11 mouse cellular contexts compared by ENCODE assay signal in the genomic region with DNA sequence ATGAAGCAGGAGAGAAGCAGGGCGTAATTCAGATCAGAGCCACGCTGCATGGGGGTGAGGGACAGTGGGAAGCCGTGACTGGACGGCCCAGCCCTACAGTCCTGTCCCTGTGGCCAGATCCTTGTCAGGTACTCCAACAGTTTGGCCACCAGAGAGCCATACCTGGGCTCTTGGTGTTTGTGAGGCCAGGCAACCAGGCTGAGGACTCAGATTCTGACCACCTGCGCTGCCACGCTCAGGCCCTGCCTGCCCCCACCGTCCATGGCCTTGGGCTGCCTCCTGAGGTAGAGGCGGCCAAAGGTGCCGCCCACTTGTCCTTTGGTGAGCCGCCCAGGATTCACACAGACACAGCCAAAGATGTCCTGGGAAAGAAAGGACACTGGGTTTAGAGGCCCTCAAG. TPM values are rescaled to one million over a fixed set of nuclear protein-coding genes. Genes with fewer than 3 reads are reported as not detected.
A peak's percentile ranks its signal among the peaks of the same experiment; 100 is the strongest.
DNase-seq lines count a peak whose midpoint lies in the region; ATAC-seq lines count a peak whose summit lies in the region.
"Had no signal": no experiment of that assay in that cellular context is flagged by ENCODE, and none has a peak within 500 bp of the region (broad histone marks: within the 10 kb centered on the region; RNA-seq: fewer than 3 reads in every experiment).

No protein-coding gene starts in this region.

- ATAC-seq in embryonic facial prominence, embryonic 12.5 days (ENCODE audit: insufficient number of reproducible peaks, insufficient read depth, low FRiP score, low TSS enrichment), result no peak
- ATAC-seq in kidney, embryonic 14.5 days (ENCODE audit: low FRiP score, low TSS enrichment), result no peak
- no peak for ATAC-seq in heart, embryonic 16.5 days (replicated peaks; ENCODE audit: extremely low read depth, insufficient read depth, low FRiP score)
- ATAC-seq: activated CD4-positive, CD25-positive, alpha-beta regulatory T cell, adult 4 months had no signal

- H3K4me3 ChIP-seq in embryonic facial prominence, embryonic 12.5 days, result no peak overlapping the region
- H3K4me3 ChIP-seq in embryonic facial prominence, embryonic 10.5 days, result no peak overlapping the region
- H3K4me3 ChIP-seq in kidney, embryonic 14.5 days (ENCODE audit: low read length), result no peak overlapping the region
- H3K4me3 ChIP-seq in heart, embryonic 16.5 days (ENCODE audit: low read length), result no peak overlapping the region
- H3K4me3 ChIP-seq: layer of hippocampus, adult 2 months; neural tube, embryonic 12.5 days had no signal

- H3K27me3 ChIP-seq in embryonic facial prominence, embryonic 12.5 days, result no peaks in the 10 kb centered on the region
- H3K27me3 ChIP-seq in embryonic facial prominence, embryonic 10.5 days (replicated peaks; ENCODE audit: low read depth, poor library complexity, severe bottlenecking), result no peaks in the 10 kb centered on the region
- H3K27me3 ChIP-seq in kidney, embryonic 14.5 days (ENCODE audit: control insufficient read depth, insufficient read depth, low read length), result no peaks in the 10 kb centered on the region
- no peaks in the 10 kb centered on the region for H3K27me3 ChIP-seq in heart, embryonic 16.5 days (ENCODE audit: control insufficient read depth, insufficient read depth, low read length)
- H3K27me3 ChIP-seq: neural tube, embryonic 12.5 days had no signal

- peak overlapping the region; percentile 51; the same call in 1 of the 2 replicates for H3K27ac ChIP-seq in embryonic facial prominence, embryonic 12.5 days
- no peak overlapping the region for H3K27ac ChIP-seq in embryonic facial prominence, embryonic 10.5 days (replicated peaks)
- H3K27ac ChIP-seq in kidney, embryonic 14.5 days (ENCODE audit: low read depth, low read length), result peak overlapping the region; percentile 10; the same call in 1 of the 2 replicates
- H3K27ac ChIP-seq in heart, embryonic 16.5 days (ENCODE audit: low read length), result peak overlapping the region; percentile 59
- H3K27ac ChIP-seq: neural tube, embryonic 12.5 days had no signal

- no peak overlapping the region for H3K4me2 ChIP-seq in embryonic facial prominence, embryonic 12.5 days (replicated peaks)
- no peak overlapping the region for H3K4me2 ChIP-seq in kidney, embryonic 14.5 days (replicated peaks; ENCODE audit: low read depth, low read length)
- no peak overlapping the region for H3K4me2 ChIP-seq in heart, embryonic 16.5 days (ENCODE audit: low read depth, low read length)
- H3K4me2 ChIP-seq: neural tube, embryonic 12.5 days had no signal

- DNase-seq in embryonic facial prominence, embryonic 10.5 days (ENCODE audit: low spot score), result no peak
- no peak for DNase-seq in kidney, postnatal 36 days
- DNase-seq in adrenal gland, postnatal 10 days, result peak; percentile 65
- no peak for DNase-seq in embryo, embryonic 9.5 days (ENCODE audit: extremely low spot score)
- no peak for DNase-seq in left cerebral cortex, adult 8-10 months (ENCODE audit: low spot score in 2 of 2)

- H3K9me3 ChIP-seq in embryonic facial prominence, embryonic 12.5 days, result no peaks in the 10 kb centered on the region
- no peaks in the 10 kb centered on the region for H3K9me3 ChIP-seq in embryonic facial prominence, embryonic 10.5 days
- no peaks in the 10 kb centered on the region for H3K9me3 ChIP-seq in kidney, embryonic 14.5 days (ENCODE audit: control insufficient read depth, low read length)
- H3K9me3 ChIP-seq in heart, embryonic 16.5 days (replicated peaks; ENCODE audit: control insufficient read depth, low read length), result no peaks in the 10 kb centered on the region
- H3K9me3 ChIP-seq: neural tube, embryonic 12.5 days had no signal

- 91% methylated on average over 10 of the region's 10 CpGs for WGBS in embryonic facial prominence, embryonic 12.5 days
- 92% methylated on average over 10 of the region's 10 CpGs for WGBS in embryonic facial prominence, embryonic 10.5 days
- WGBS in kidney, embryonic 14.5 days, result 88% methylated on average over 10 of the region's 10 CpGs
- WGBS in heart, embryonic 16.5 days, result 80% methylated on average over 10 of the region's 10 CpGs

- H3K9ac ChIP-seq in embryonic facial prominence, embryonic 12.5 days, result no peak overlapping the region
- no peak overlapping the region for H3K9ac ChIP-seq in kidney, embryonic 14.5 days (ENCODE audit: low read depth, low read length)
- H3K9ac ChIP-seq in heart, embryonic 16.5 days (ENCODE audit: low read length), result no peak overlapping the region
- H3K9ac ChIP-seq: neural tube, embryonic 12.5 days had no signal

- peaks cover 47% of the 10 kb centered on the region for H3K36me3 ChIP-seq in embryonic facial prominence, embryonic 12.5 days
- H3K36me3 ChIP-seq in embryonic facial prominence, embryonic 10.5 days (replicated peaks), result peaks cover 76% of the 10 kb centered on the region
- H3K36me3 ChIP-seq in kidney, embryonic 14.5 days (ENCODE audit: control insufficient read depth, insufficient read depth, low read length), result peaks cover 39% of the 10 kb centered on the region
- H3K36me3 ChIP-seq in heart, embryonic 16.5 days (ENCODE audit: control insufficient read depth, insufficient read depth), result peaks cover 8% of the 10 kb centered on the region; the same call in 1 of the 2 replicates

- H3K4me1 ChIP-seq in embryonic facial prominence, embryonic 12.5 days, result no peaks in the 10 kb centered on the region
- peaks cover 19% of the 10 kb centered on the region for H3K4me1 ChIP-seq in embryonic facial prominence, embryonic 10.5 days
- peaks cover 33% of the 10 kb centered on the region for H3K4me1 ChIP-seq in kidney, embryonic 14.5 days (ENCODE audit: control insufficient read depth, insufficient read depth, low read length)
- H3K4me1 ChIP-seq in heart, embryonic 16.5 days (ENCODE audit: control insufficient read depth, insufficient read depth, low read length), result peaks cover 42% of the 10 kb centered on the region

RNA-seq across cellular contexts. Expression of gene Cdc42ep2, which starts 16.0 kb away (rescaled TPM):
- polyA plus RNA-seq in embryonic facial prominence, embryonic 12.5 days (2016; fragmentation: Nextera tagmentation; extraction: Ambion mirVana), result 3.6 and 4.2 TPM in 2 replicates
- polyA plus RNA-seq in embryonic facial prominence, embryonic 10.5 days (2016; fragmentation: Nextera tagmentation; extraction: Ambion mirVana), result 1.5 and 2.2 TPM in 2 replicates
- polyA plus RNA-seq in kidney, embryonic 14.5 days (2014; fragmentation: Nextera tagmentation; extraction: Ambion mirVana), result 10.5 and 10.8 TPM in 2 replicates
- total RNA-seq in adrenal gland, postnatal 10 days (2021), result 10 to 100 TPM; 10.8 to 11.2 TPM
- 12.4 and 12.6 TPM in 2 replicates for polyA plus RNA-seq in heart, embryonic 16.5 days (2015; fragmentation: Nextera tagmentation; extraction: Ambion mirVana)
- 1 to 10 TPM; 6.1 to 7.4 (median 6.4) TPM for total RNA-seq in left cerebral cortex, adult 8-10 months (2022)

RNA-seq across cellular contexts. Expression of gene Pola2, which starts 23.3 kb away (rescaled TPM):
- polyA plus RNA-seq in embryonic facial prominence, embryonic 12.5 days (2016; fragmentation: Nextera tagmentation; extraction: Ambion mirVana), result 80.5 and 82.9 TPM in 2 replicates
- 119 and 120 TPM in 2 replicates for polyA plus RNA-seq in embryonic facial prominence, embryonic 10.5 days (2016; fragmentation: Nextera tagmentation; extraction: Ambion mirVana)
- 74.2 and 95.3 TPM in 2 replicates for polyA plus RNA-seq in kidney, embryonic 14.5 days (2014; fragmentation: Nextera tagmentation; extraction: Ambion mirVana)
- total RNA-seq in adrenal gland, postnatal 10 days (2021), result 10 to 100 TPM; 21.3 to 28.0 TPM
- 48.3 and 55.2 TPM in 2 replicates for polyA plus RNA-seq in heart, embryonic 16.5 days (2015; fragmentation: Nextera tagmentation; extraction: Ambion mirVana)
- total RNA-seq in left cerebral cortex, adult 8-10 months (2022), result 1 to 10 TPM; 4.4 to 6.6 (median 5.6) TPM

RNA-seq across cellular contexts. Expression of gene Dpf2, which starts 27.8 kb away (rescaled TPM):
- polyA plus RNA-seq in embryonic facial prominence, embryonic 12.5 days (2016; fragmentation: Nextera tagmentation; extraction: Ambion mirVana), result 192 and 207 TPM in 2 replicates
- polyA plus RNA-seq in embryonic facial prominence, embryonic 10.5 days (2016; fragmentation: Nextera tagmentation; extraction: Ambion mirVana), result 231 and 251 TPM in 2 replicates
- 132 and 167 TPM in 2 replicates for polyA plus RNA-seq in kidney, embryonic 14.5 days (2014; fragmentation: Nextera tagmentation; extraction: Ambion mirVana)
- total RNA-seq in adrenal gland, postnatal 10 days (2021), result 100 to 1,000 TPM; 105 to 119 TPM
- polyA plus RNA-seq in heart, embryonic 16.5 days (2015; fragmentation: Nextera tagmentation; extraction: Ambion mirVana), result 97.5 and 103 TPM in 2 replicates
- total RNA-seq in left cerebral cortex, adult 8-10 months (2022), result 10 to 100 TPM; 76.4 to 87.8 (median 81.6) TPM

RNA-seq across cellular contexts. Expression of gene Slc22a20, which starts 45.3 kb away (rescaled TPM):
- not detected in 2 replicates for polyA plus RNA-seq in embryonic facial prominence, embryonic 12.5 days (2016; fragmentation: Nextera tagmentation; extraction: Ambion mirVana)
- polyA plus RNA-seq in embryonic facial prominence, embryonic 10.5 days (2016; fragmentation: Nextera tagmentation; extraction: Ambion mirVana), result not detected in 2 replicates
- polyA plus RNA-seq in kidney, embryonic 14.5 days (2014; fragmentation: Nextera tagmentation; extraction: Ambion mirVana), result not detected in 2 replicates
- total RNA-seq in adrenal gland, postnatal 10 days (2021), result not detected
- polyA plus RNA-seq in heart, embryonic 16.5 days (2015; fragmentation: Nextera tagmentation; extraction: Ambion mirVana), result 0.07 TPM in 1 of 2 replicates, not detected in the other
- total RNA-seq in left cerebral cortex, adult 8-10 months (2022), result not detected
- total RNA-seq: layer of hippocampus, adult 2 months had no signal
- polyA plus RNA-seq: activated CD4-positive, CD25-positive, alpha-beta regulatory T cell, adult 4 months; neural tube, embryonic 12.5 days had no signal

RNA-seq across cellular contexts. Expression of gene Tigd3, which starts 46.7 kb away (rescaled TPM):
- polyA plus RNA-seq in embryonic facial prominence, embryonic 12.5 days (2016; fragmentation: Nextera tagmentation; extraction: Ambion mirVana), result 5.3 and 6.3 TPM in 2 replicates
- polyA plus RNA-seq in embryonic facial prominence, embryonic 10.5 days (2016; fragmentation: Nextera tagmentation; extraction: Ambion mirVana), result 6.8 and 7.4 TPM in 2 replicates
- 2.9 and 4.0 TPM in 2 replicates for polyA plus RNA-seq in kidney, embryonic 14.5 days (2014; fragmentation: Nextera tagmentation; extraction: Ambion mirVana)
- 1 to 10 TPM; 1.6 to 1.9 TPM for total RNA-seq in adrenal gland, postnatal 10 days (2021)
- polyA plus RNA-seq in heart, embryonic 16.5 days (2015; fragmentation: Nextera tagmentation; extraction: Ambion mirVana), result 1.5 and 1.6 TPM in 2 replicates
- total RNA-seq in left cerebral cortex, adult 8-10 months (2022), result 1 to 10 TPM; 3.9 to 5.6 (median 5.0) TPM
